Mouse (Mus musculus) C2C12 (cell line): Measurements from ENCODE around the gene Polrmt. TPM values are rescaled to one million over a fixed set of nuclear protein-coding genes. Genes with fewer than 3 reads are reported as not detected.

ENCODE experiments used
- H3K27me3 ChIP-seq: one replicate; pipeline ENCODE4 v1.6.1; 2011; ENCODE audit not compliant: control insufficient read depth, insufficient read depth, insufficient read length
- H3K36me3 ChIP-seq: one replicate; pipeline ENCODE4 v1.6.1; 2011; ENCODE audit not compliant: control insufficient read depth, insufficient read depth
- H3K4me3 ChIP-seq: one replicate; pipeline ENCODE4 v1.5.1; 2011; ENCODE audit warnings: mild to moderate bottlenecking, control low read depth; ENCODE audit not compliant: poor library complexity, insufficient read depth, severe bottlenecking
- H3K79me2 ChIP-seq: one replicate; pipeline ENCODE4 v1.6.1; 2011; ENCODE audit not compliant: control insufficient read depth, insufficient read depth
- H3K79me3 ChIP-seq: one replicate; pipeline ENCODE4 v1.6.1; 2011; ENCODE audit warnings: low read depth, control low read depth
- H3ac ChIP-seq: one replicate; pipeline ENCODE3; 2011; ENCODE audit warnings: low read depth; ENCODE audit not compliant: control insufficient read depth, insufficient read length
- CEBPB ChIP-seq: IDR thresholded peaks from one replicate; pipeline ENCODE4 v1.6.1; 2011; ENCODE audit warnings: low read depth, mild to moderate bottlenecking, control low read depth, moderate library complexity
- CTCF ChIP-seq: IDR thresholded peaks from one replicate; pipeline ENCODE4 v1.5.1; 2011; ENCODE audit not compliant: control insufficient read depth, insufficient read depth, insufficient read length
- FOSL1 ChIP-seq: IDR thresholded peaks from one replicate; pipeline ENCODE4 v1.8.0; 2011; ENCODE audit warnings: mild to moderate bottlenecking, low read length; ENCODE audit not compliant: poor library complexity, insufficient read depth, severe bottlenecking
- MAX ChIP-seq: IDR thresholded peaks from one replicate; pipeline ENCODE4 v1.6.1; 2011; ENCODE audit warnings: mild to moderate bottlenecking, control low read depth
- MYOD1 ChIP-seq: IDR thresholded peaks from one replicate; pipeline ENCODE4 v1.6.1; 2011; ENCODE audit warnings: low read depth; ENCODE audit not compliant: control insufficient read depth, insufficient read length
- MYOG ChIP-seq: IDR thresholded peaks from one replicate; pipeline ENCODE4 v1.6.1; 2011; ENCODE audit not compliant: control insufficient read depth, insufficient read length; ENCODE audit errors: extremely low read depth
- USF1 ChIP-seq: IDR thresholded peaks from one replicate; pipeline ENCODE4 v1.6.1; 2011; ENCODE audit warnings: low read depth, mild to moderate bottlenecking, control low read depth, moderate library complexity
- long read RNA-seq, 2 experiments: library from polyadenylated mRNA; unstranded; transcript quantifications; one replicate each; pipeline ENCODE4 v2.0.0; 2019 to 2020
- polyA plus RNA-seq: library from polyadenylated mRNA; unstranded; fragments of >200 nt; fragmentation: generic; extraction: Trizol; gene quantifications from one replicate; pipeline ENCODE4 v1.2.1, GENCODE M21; 2012; ENCODE audit warnings: missing spikeins

Gene Polrmt
- polyA plus RNA-seq: 56.5 TPM
- long read RNA-seq, experiment 1, transcript Polrmt-201 (21 exons, 3,755 nt): major isoform, 11 of 15 reads
- long read RNA-seq, experiment 1, partial matches to known transcripts: 2 of 15 reads
- long read RNA-seq, experiment 1, other reads (novel, unspliced or antisense): 2 of 15 reads
- long read RNA-seq, experiment 2, transcript Polrmt-201 (21 exons, 3,755 nt): major isoform, 227 of 300 reads
- long read RNA-seq, experiment 2, partial matches to known transcripts: 19 of 300 reads
- long read RNA-seq, experiment 2, other reads (novel, unspliced or antisense): 51 of 300 reads

GRCm38 (mm10) chr10:79745898-79746773, at the start of gene Polrmt:
Polrmt (minus strand) TSS chr10:79746581.
- H3K79me2 ChIP-seq: peaks cover 14% of the 10 kb centered on the region
- H3ac ChIP-seq: peak within 1 kb of the TSS; percentile 79
- no peak for TF ChIP-seq MYOD1
- no peak for TF ChIP-seq CEBPB
- no peak for TF ChIP-seq CTCF
- TF ChIP-seq MYOG: no peak
- no peak for TF ChIP-seq FOSL1
- TF ChIP-seq MAX: peak; percentile 61
- peaks cover 27% of the 10 kb centered on the region for H3K36me3 ChIP-seq
- H3K27me3 ChIP-seq: no peaks in the 10 kb centered on the region
- H3K4me3 ChIP-seq: peak within 1 kb of the TSS; percentile 43
- peaks cover 7% of the 10 kb centered on the region for H3K79me3 ChIP-seq

- Histone ChIP-seq H3ac (no peak overlapping the region), H3K27me3 (no peaks in the 10 kb centered on the region), H3K36me3 (no peaks in the 10 kb centered on the region), H3K4me3 (no peak overlapping the region), H3K79me2 (peaks cover 57% of the 10 kb centered on the region), H3K79me3 (no peaks in the 10 kb centered on the region)
- TF ChIP-seq CEBPB (no peak), CTCF (no peak), USF1 (no peak), MYOG (no peak), MAX (no peak), FOSL1 (no peak), MYOD1 (no peak)
Observed at GRCm38 (mm10) chr10:79795905-79796304, 49.5 kb upstream of the Polrmt start.

- H3K27me3 ChIP-seq: no peaks in the 10 kb centered on the region
- H3K79me2 ChIP-seq: peaks cover 53% of the 10 kb centered on the region
- H3ac ChIP-seq: peak overlapping the region; percentile 63
- peak overlapping the region; percentile 50 for H3K4me3 ChIP-seq
- H3K79me3 ChIP-seq: no peaks in the 10 kb centered on the region
- H3K36me3 ChIP-seq: no peaks in the 10 kb centered on the region
- TF ChIP-seq CEBPB: no peak
- TF ChIP-seq CTCF: no peak
- no peak for TF ChIP-seq MYOG
- TF ChIP-seq MYOD1: no peak
- no peak for TF ChIP-seq FOSL1
- no peak for TF ChIP-seq USF1
- TF ChIP-seq MAX: no peak
Observed at GRCm38 (mm10) chr10:79794491-79794931, 48.1 kb upstream of the Polrmt start.

- Histone ChIP-seq H3ac (peak overlapping the region; percentile 63), H3K79me3 (no peaks in the 10 kb centered on the region), H3K4me3 (peak overlapping the region; percentile 50), H3K79me2 (peaks cover 47% of the 10 kb centered on the region), H3K27me3 (no peaks in the 10 kb centered on the region), H3K36me3 (no peaks in the 10 kb centered on the region)
- TF ChIP-seq FOSL1 (no peak), MAX (peak; percentile 3)
Observed at GRCm38 (mm10) chr10:79793738-79794490, 47.5 kb upstream of the Polrmt start.

- Histone ChIP-seq H3ac (peak within 1 kb of the TSS; percentile 63), H3K4me3 (peak within 1 kb of the TSS; percentile 50), H3K79me2 (peaks cover 40% of the 10 kb centered on the region), H3K79me3 (no peaks in the 10 kb centered on the region), H3K27me3 (no peaks in the 10 kb centered on the region), H3K36me3 (no peaks in the 10 kb centered on the region)
- peak; percentile 45 for TF ChIP-seq MAX
- TF ChIP-seq FOSL1: no peak
- no peak for TF ChIP-seq CEBPB
- no peak for TF ChIP-seq MYOG
- peak; percentile 35 for TF ChIP-seq USF1
- TF ChIP-seq CTCF: peak; percentile 97
- no peak for TF ChIP-seq MYOD1
Observed at GRCm38 (mm10) chr10:79793051-79793737, 46.8 kb upstream of the Polrmt start, which contains the start of gene Palm. Palm (plus strand) TSS chr10:79793572.
